Mouse (Mus musculus): ENCODE measurements at regions not wholly inside any gene's neighbourhood (a gene's known extent, or its start where the extent isn't known, plus 50 kb on each side); places are given as distances from the start of the nearest gene placed in this dataset.

GRCm38 (mm10) chr16:50846505-50846904 is 255.6 kb upstream of the Ccdc54 start:
- no peak overlapping the region for H3K4me3 ChIP-seq (ENCODE audit: low read depth, low read length)
- ATAC-seq (ENCODE audit: insufficient read depth, low FRiP score, low TSS enrichment): no peak
- no peak overlapping the region for H3K9ac ChIP-seq (ENCODE audit: low read length)
- no peak for DNase-seq (ENCODE audit: low spot score)
- H3K4me1 ChIP-seq (ENCODE audit: control insufficient read depth, insufficient read depth, low read length): no peaks in the 10 kb centered on the region
- no peaks in the 10 kb centered on the region for H3K27me3 ChIP-seq (ENCODE audit: control insufficient read depth, insufficient read depth, low read length)
- no peak overlapping the region for H3K27ac ChIP-seq (ENCODE audit: low read depth, low read length)
- no peak overlapping the region for H3K4me2 ChIP-seq (ENCODE audit: low read depth)
- 44% methylated on average over 4 of the region's 4 CpGs for WGBS
- H3K9me3 ChIP-seq (ENCODE audit: control insufficient read depth, low read length): no peaks in the 10 kb centered on the region
- H3K36me3 ChIP-seq (ENCODE audit: control insufficient read depth, insufficient read depth, low read length): no peaks in the 10 kb centered on the region

GRCm38 (mm10) chr16:50841677-50842580 is 251.0 kb upstream of the Ccdc54 start:
- no peak overlapping the region for H3K4me2 ChIP-seq (ENCODE audit: low read depth)
- H3K9ac ChIP-seq (ENCODE audit: low read length): no peak overlapping the region
- no peaks in the 10 kb centered on the region for H3K27me3 ChIP-seq (ENCODE audit: control insufficient read depth, insufficient read depth, low read length)
- no peaks in the 10 kb centered on the region for H3K4me1 ChIP-seq (ENCODE audit: control insufficient read depth, insufficient read depth, low read length)
- no peak overlapping the region for H3K27ac ChIP-seq (ENCODE audit: low read depth, low read length)
- H3K9me3 ChIP-seq (ENCODE audit: control insufficient read depth, low read length): no peaks in the 10 kb centered on the region
- no peaks in the 10 kb centered on the region for H3K36me3 ChIP-seq (ENCODE audit: control insufficient read depth, insufficient read depth, low read length)
- 50% methylated on average over 15 of the region's 15 CpGs for WGBS
- DNase-seq (ENCODE audit: low spot score) (peak; percentile 78), ATAC-seq (ENCODE audit: insufficient read depth, low FRiP score, low TSS enrichment) (peak; percentile 89)
- no peak overlapping the region for H3K4me3 ChIP-seq (ENCODE audit: low read depth, low read length)

GRCm38 (mm10) chr16:50841205-50841604 is 250.3 kb upstream of the Ccdc54 start:
- Histone ChIP-seq H3K36me3 (ENCODE audit: control insufficient read depth, insufficient read depth, low read length) (no peaks in the 10 kb centered on the region), H3K9me3 (ENCODE audit: control insufficient read depth, low read length) (no peaks in the 10 kb centered on the region), H3K4me1 (ENCODE audit: control insufficient read depth, insufficient read depth, low read length) (no peaks in the 10 kb centered on the region), H3K27ac (ENCODE audit: low read depth, low read length) (no peak overlapping the region), H3K4me3 (ENCODE audit: low read depth, low read length) (no peak overlapping the region), H3K27me3 (ENCODE audit: control insufficient read depth, insufficient read depth, low read length) (no peaks in the 10 kb centered on the region), H3K9ac (ENCODE audit: low read length) (no peak overlapping the region), H3K4me2 (ENCODE audit: low read depth) (no peak overlapping the region)
- WGBS: 71% methylated on average over 10 of the region's 10 CpGs
- no peak for DNase-seq (ENCODE audit: low spot score)
- no peak for ATAC-seq (ENCODE audit: insufficient read depth, low FRiP score, low TSS enrichment)

- no peak overlapping the region for H3K27ac ChIP-seq (ENCODE audit: low read depth, low read length)
- DNase-seq (ENCODE audit: low spot score): no peak
- ATAC-seq (ENCODE audit: insufficient read depth, low FRiP score, low TSS enrichment): no peak
- H3K4me2 ChIP-seq (ENCODE audit: low read depth): no peak overlapping the region
- no peaks in the 10 kb centered on the region for H3K9me3 ChIP-seq (ENCODE audit: control insufficient read depth, low read length)
- no peaks in the 10 kb centered on the region for H3K4me1 ChIP-seq (ENCODE audit: control insufficient read depth, insufficient read depth, low read length)
- no peak overlapping the region for H3K4me3 ChIP-seq (ENCODE audit: low read depth, low read length)
- H3K27me3 ChIP-seq (ENCODE audit: control insufficient read depth, insufficient read depth, low read length): no peaks in the 10 kb centered on the region
- no peaks in the 10 kb centered on the region for H3K36me3 ChIP-seq (ENCODE audit: control insufficient read depth, insufficient read depth, low read length)
- no peak overlapping the region for H3K9ac ChIP-seq (ENCODE audit: low read length)
- WGBS: 88% methylated on average over 9 of the region's 9 CpGs
Observed at GRCm38 (mm10) chr16:50839665-50840064, 248.7 kb upstream of the Ccdc54 start.

- H3K9ac ChIP-seq (ENCODE audit: low read length): no peak overlapping the region
- H3K27ac ChIP-seq (ENCODE audit: low read depth, low read length): no peak overlapping the region
- no peaks in the 10 kb centered on the region for H3K9me3 ChIP-seq (ENCODE audit: control insufficient read depth, low read length)
- no peak for DNase-seq (ENCODE audit: low spot score)
- no peak overlapping the region for H3K4me2 ChIP-seq (ENCODE audit: low read depth)
- 83% methylated on average over 9 of the region's 9 CpGs for WGBS
- H3K27me3 ChIP-seq (ENCODE audit: control insufficient read depth, insufficient read depth, low read length): no peaks in the 10 kb centered on the region
- H3K36me3 ChIP-seq (ENCODE audit: control insufficient read depth, insufficient read depth, low read length): no peaks in the 10 kb centered on the region
- no peak overlapping the region for H3K4me3 ChIP-seq (ENCODE audit: low read depth, low read length)
- no peaks in the 10 kb centered on the region for H3K4me1 ChIP-seq (ENCODE audit: control insufficient read depth, insufficient read depth, low read length)
- no peak for ATAC-seq (ENCODE audit: insufficient read depth, low FRiP score, low TSS enrichment)
Observed at GRCm38 (mm10) chr16:50837416-50837815, 246.5 kb upstream of the Ccdc54 start.

- H3K4me3 ChIP-seq (ENCODE audit: low read depth, low read length): no peak overlapping the region
Observed at GRCm38 (mm10) chr16:50836457-50836856, 245.5 kb upstream of the Ccdc54 start.

GRCm38 (mm10) chr16:50833357-50833756 is 242.4 kb upstream of the Ccdc54 start:
- H3K27me3 ChIP-seq (ENCODE audit: control insufficient read depth, insufficient read depth, low read length): no peaks in the 10 kb centered on the region
- 90% methylated on average over 2 of the region's 2 CpGs for WGBS

More at GRCm38 (mm10) chr16:50836457-50836856, 245.5 kb upstream of the Ccdc54 start:
- Histone ChIP-seq H3K4me1 (ENCODE audit: control insufficient read depth, insufficient read depth, low read length) (no peaks in the 10 kb centered on the region), H3K27ac (ENCODE audit: low read depth, low read length) (no peak overlapping the region), H3K27me3 (ENCODE audit: control insufficient read depth, insufficient read depth, low read length) (no peaks in the 10 kb centered on the region), H3K4me2 (ENCODE audit: low read depth) (no peak overlapping the region), H3K9me3 (ENCODE audit: control insufficient read depth, low read length) (no peaks in the 10 kb centered on the region), H3K36me3 (ENCODE audit: control insufficient read depth, insufficient read depth, low read length) (no peaks in the 10 kb centered on the region), H3K9ac (ENCODE audit: low read length) (no peak overlapping the region)
- ATAC-seq (ENCODE audit: insufficient read depth, low FRiP score, low TSS enrichment) (no peak), DNase-seq (ENCODE audit: low spot score) (no peak)
- 78% methylated on average over 4 of the region's 4 CpGs for WGBS

GRCm38 (mm10) chr16:50822352-50822751 is 231.4 kb upstream of the Ccdc54 start:
- no peak overlapping the region for H3K4me3 ChIP-seq (ENCODE audit: low read depth, low read length)
- H3K9ac ChIP-seq (ENCODE audit: low read length): no peak overlapping the region
- H3K36me3 ChIP-seq (ENCODE audit: control insufficient read depth, insufficient read depth, low read length): no peaks in the 10 kb centered on the region
- no peak overlapping the region for H3K4me2 ChIP-seq (ENCODE audit: low read depth)
- ATAC-seq (ENCODE audit: insufficient read depth, low FRiP score, low TSS enrichment) (no peak), DNase-seq (ENCODE audit: low spot score) (no peak)
- no peaks in the 10 kb centered on the region for H3K9me3 ChIP-seq (ENCODE audit: control insufficient read depth, low read length)
- WGBS: 62% methylated on average over 7 of the region's 7 CpGs
- H3K4me1 ChIP-seq (ENCODE audit: control insufficient read depth, insufficient read depth, low read length): no peaks in the 10 kb centered on the region
- no peak overlapping the region for H3K27ac ChIP-seq (ENCODE audit: low read depth, low read length)
- no peaks in the 10 kb centered on the region for H3K27me3 ChIP-seq (ENCODE audit: control insufficient read depth, insufficient read depth, low read length)

More at GRCm38 (mm10) chr16:50833357-50833756, 242.4 kb upstream of the Ccdc54 start:
- H3K4me3 ChIP-seq (ENCODE audit: low read depth, low read length): no peak overlapping the region
- no peak for DNase-seq (ENCODE audit: low spot score)
- H3K9me3 ChIP-seq (ENCODE audit: control insufficient read depth, low read length): no peaks in the 10 kb centered on the region
- H3K27ac ChIP-seq (ENCODE audit: low read depth, low read length): no peak overlapping the region
- no peak overlapping the region for H3K9ac ChIP-seq (ENCODE audit: low read length)
- H3K4me2 ChIP-seq (ENCODE audit: low read depth): no peak overlapping the region
- H3K4me1 ChIP-seq (ENCODE audit: control insufficient read depth, insufficient read depth, low read length): no peaks in the 10 kb centered on the region
- no peak for ATAC-seq (ENCODE audit: insufficient read depth, low FRiP score, low TSS enrichment)
- H3K36me3 ChIP-seq (ENCODE audit: control insufficient read depth, insufficient read depth, low read length): no peaks in the 10 kb centered on the region

GRCm38 (mm10) chr16:50814626-50815025 is 223.7 kb upstream of the Ccdc54 start:
- no peaks in the 10 kb centered on the region for H3K9me3 ChIP-seq (ENCODE audit: control insufficient read depth, low read length)
- H3K4me3 ChIP-seq (ENCODE audit: low read depth, low read length): no peak overlapping the region
- WGBS: 54% methylated on average over 4 of the region's 4 CpGs
- H3K27me3 ChIP-seq (ENCODE audit: control insufficient read depth, insufficient read depth, low read length): no peaks in the 10 kb centered on the region
- no peak overlapping the region for H3K4me2 ChIP-seq (ENCODE audit: low read depth)
- H3K27ac ChIP-seq (ENCODE audit: low read depth, low read length): no peak overlapping the region
- ATAC-seq (ENCODE audit: insufficient read depth, low FRiP score, low TSS enrichment): no peak
- H3K9ac ChIP-seq (ENCODE audit: low read length): no peak overlapping the region
- H3K36me3 ChIP-seq (ENCODE audit: control insufficient read depth, insufficient read depth, low read length): no peaks in the 10 kb centered on the region
- no peak for DNase-seq (ENCODE audit: low spot score)
- H3K4me1 ChIP-seq (ENCODE audit: control insufficient read depth, insufficient read depth, low read length): no peaks in the 10 kb centered on the region

Data from neural tube, embryonic 11.5 days (tissue).